Mouse (Mus musculus): Measurements from ENCODE around the gene Ssrp1. TPM values are rescaled to one million over a fixed set of nuclear protein-coding genes. Genes with fewer than 3 reads are reported as not detected.

The Ssrp1 gene
- polyA plus RNA-seq, 1 experiment from 2014 or later, result 271 TPM

- H3K4me2 ChIP-seq (ENCODE audit: low read depth, low read length), result no peak overlapping the region
- H3K36me3 ChIP-seq (ENCODE audit: control insufficient read depth, insufficient read depth, low read length), result no peaks in the 10 kb centered on the region
- WGBS, result 53% methylated on average over 2 of the region's 2 CpGs
- ATAC-seq (ENCODE audit: low read depth), result no peak
- no peaks in the 10 kb centered on the region for H3K9me3 ChIP-seq (ENCODE audit: control insufficient read depth, low read length)
- no peak overlapping the region for H3K9ac ChIP-seq (ENCODE audit: low read length)
- no peak overlapping the region for H3K4me3 ChIP-seq (ENCODE audit: low read length)
- no peaks in the 10 kb centered on the region for H3K27me3 ChIP-seq (ENCODE audit: control insufficient read depth, insufficient read depth, low read depth, low read length)
- peaks cover 6% of the 10 kb centered on the region for H3K4me1 ChIP-seq (replicated peaks; ENCODE audit: control insufficient read depth, insufficient read depth, low read length)
- no peak overlapping the region for H3K27ac ChIP-seq (ENCODE audit: low read length)
Measured at GRCm38 (mm10) chr2:85009212-85009611, 27.8 kb upstream of the Ssrp1 start.

GRCm38 (mm10) chr2:85011906-85012604 is 25.0 kb upstream of the Ssrp1 start:
- 0 out of 2 replicates have a peak overlapping the region, but pooled peaks have one; percentile 2 for H3K27ac ChIP-seq (ENCODE audit: low read length)
- H3K9me3 ChIP-seq (ENCODE audit: control insufficient read depth, low read length), result no peaks in the 10 kb centered on the region
- H3K36me3 ChIP-seq (ENCODE audit: control insufficient read depth, insufficient read depth, low read length), result no peaks in the 10 kb centered on the region
- H3K9ac ChIP-seq (ENCODE audit: low read length), result no peak overlapping the region
- no peak overlapping the region for H3K4me3 ChIP-seq (ENCODE audit: low read length)
- WGBS, result 28% methylated on average over 9 of the region's 9 CpGs
- no peak for ATAC-seq (ENCODE audit: low read depth)
- no peak overlapping the region for H3K4me2 ChIP-seq (ENCODE audit: low read depth, low read length)
- peaks cover 6% of the 10 kb centered on the region for H3K4me1 ChIP-seq (replicated peaks; ENCODE audit: control insufficient read depth, insufficient read depth, low read length)
- no peaks in the 10 kb centered on the region for H3K27me3 ChIP-seq (ENCODE audit: control insufficient read depth, insufficient read depth, low read depth, low read length)

DNA sequence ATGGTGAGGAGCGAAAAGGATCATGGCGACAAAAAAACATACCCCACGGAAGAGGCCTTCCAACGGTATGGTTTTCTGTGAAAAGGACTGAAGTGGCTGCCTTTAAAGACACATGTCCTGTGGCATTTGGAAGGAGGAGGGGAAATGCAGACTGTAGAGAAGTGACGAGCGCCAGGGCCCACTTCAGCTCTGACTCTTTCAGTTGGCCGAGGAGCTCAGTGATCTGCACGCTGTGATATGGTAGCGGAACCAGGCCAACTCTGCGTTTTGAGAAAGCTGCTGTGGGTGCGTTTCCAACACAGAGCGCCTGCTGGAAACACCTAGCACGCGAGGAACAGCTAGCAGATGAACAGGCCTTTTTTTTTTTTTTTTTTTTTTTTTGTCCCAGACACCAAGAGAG is 24.4 kb upstream of the Ssrp1 start:
- Histone ChIP-seq H3K9me3 (ENCODE audit: control insufficient read depth, low read length) (no peaks in the 10 kb centered on the region), H3K9ac (ENCODE audit: low read length) (no peak overlapping the region), H3K4me2 (ENCODE audit: low read depth, low read length) (no peak overlapping the region), H3K36me3 (ENCODE audit: control insufficient read depth, insufficient read depth, low read length) (no peaks in the 10 kb centered on the region), H3K4me3 (ENCODE audit: low read length) (no peak overlapping the region), H3K27me3 (ENCODE audit: control insufficient read depth, insufficient read depth, low read depth, low read length) (no peaks in the 10 kb centered on the region), H3K4me1 (replicated peaks; ENCODE audit: control insufficient read depth, insufficient read depth, low read length) (peaks cover 6% of the 10 kb centered on the region), H3K27ac (ENCODE audit: low read length) (no peak overlapping the region)
- 70% methylated on average over 14 of the region's 14 CpGs for WGBS
- no peak for ATAC-seq (ENCODE audit: low read depth)

DNA sequence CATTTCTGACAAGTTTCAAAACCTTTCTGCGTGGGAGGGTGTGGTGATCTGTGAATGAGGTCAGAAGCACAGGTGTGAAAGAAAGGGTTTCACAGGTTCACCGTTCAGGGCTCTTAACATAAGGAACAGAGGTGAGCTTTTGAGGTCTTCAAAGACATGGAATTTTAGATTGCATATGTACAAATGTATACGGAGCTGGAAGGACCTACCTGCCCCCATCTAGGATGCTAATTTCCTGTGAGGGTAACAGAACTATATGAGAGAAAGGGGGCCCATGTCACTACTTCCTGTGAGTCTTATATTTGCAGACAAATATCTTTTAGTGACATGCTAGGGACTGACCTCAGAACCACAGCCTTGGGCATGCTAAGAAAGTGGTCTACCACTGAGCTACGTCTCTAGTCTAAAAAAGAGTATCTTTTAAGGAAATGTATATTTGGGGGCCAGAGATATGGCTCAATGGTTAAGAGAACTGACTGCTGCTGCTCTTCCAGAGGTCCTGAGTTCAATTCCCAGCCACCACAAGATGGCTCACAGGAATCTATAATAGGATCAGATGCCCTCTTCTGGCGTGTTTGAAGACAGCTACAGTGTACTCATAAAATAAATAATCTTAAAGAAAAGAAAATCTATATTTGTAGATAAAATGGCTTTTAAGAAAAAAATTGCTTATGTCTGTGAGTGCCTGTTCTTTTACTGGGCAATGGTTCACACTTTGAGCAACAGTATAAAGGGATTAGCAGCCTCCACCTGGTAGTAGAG is 23.0 kb upstream of the Ssrp1 start:
- Histone ChIP-seq H3K36me3 (ENCODE audit: control insufficient read depth, insufficient read depth, low read length) (no peaks in the 10 kb centered on the region), H3K27me3 (ENCODE audit: control insufficient read depth, insufficient read depth, low read depth, low read length) (no peaks in the 10 kb centered on the region), H3K4me2 (ENCODE audit: low read depth, low read length) (no peak overlapping the region), H3K4me3 (ENCODE audit: low read length) (no peak overlapping the region), H3K27ac (ENCODE audit: low read length) (no peak overlapping the region), H3K9me3 (ENCODE audit: control insufficient read depth, low read length) (no peaks in the 10 kb centered on the region), H3K4me1 (replicated peaks; ENCODE audit: control insufficient read depth, insufficient read depth, low read length) (peaks cover 6% of the 10 kb centered on the region), H3K9ac (ENCODE audit: low read length) (no peak overlapping the region)
- WGBS, result 77% methylated on average over 5 of the region's 5 CpGs
- no peak for ATAC-seq (ENCODE audit: low read depth)

DNA sequence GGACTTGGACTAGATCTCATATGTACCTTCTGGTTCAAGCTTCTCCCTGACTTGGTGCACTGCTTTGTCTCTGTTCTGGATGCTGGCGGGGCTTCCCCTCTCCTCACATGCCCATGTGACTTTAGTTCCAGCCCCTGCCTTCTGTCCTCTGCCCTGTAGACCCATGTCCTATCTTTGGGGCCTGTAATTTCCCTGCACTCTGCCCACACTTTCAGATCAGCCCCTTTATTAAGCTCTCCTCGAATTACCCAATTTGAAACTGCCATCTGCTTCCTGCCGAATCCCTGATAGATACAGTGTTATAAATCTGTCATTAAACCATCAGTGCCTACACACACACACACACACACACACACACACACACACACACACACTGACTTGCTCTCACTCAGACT is 22.4 kb upstream of the Ssrp1 start:
- no peak overlapping the region for H3K4me3 ChIP-seq (ENCODE audit: low read length)
- H3K9me3 ChIP-seq (ENCODE audit: control insufficient read depth, low read length), result no peaks in the 10 kb centered on the region
- H3K27ac ChIP-seq (ENCODE audit: low read length), result no peak overlapping the region
- 45% methylated on average over 3 of the region's 3 CpGs for WGBS
- peaks cover 6% of the 10 kb centered on the region for H3K4me1 ChIP-seq (replicated peaks; ENCODE audit: control insufficient read depth, insufficient read depth, low read length)
- H3K27me3 ChIP-seq (ENCODE audit: control insufficient read depth, insufficient read depth, low read depth, low read length), result no peaks in the 10 kb centered on the region
- H3K4me2 ChIP-seq (ENCODE audit: low read depth, low read length), result no peak overlapping the region
- H3K9ac ChIP-seq (ENCODE audit: low read length), result no peak overlapping the region
- no peaks in the 10 kb centered on the region for H3K36me3 ChIP-seq (ENCODE audit: control insufficient read depth, insufficient read depth, low read length)
- ATAC-seq (ENCODE audit: low read depth), result no peak

- Histone ChIP-seq H3K4me2 (ENCODE audit: low read depth, low read length) (no peak overlapping the region), H3K36me3 (ENCODE audit: control insufficient read depth, insufficient read depth, low read length) (no peaks in the 10 kb centered on the region), H3K9me3 (ENCODE audit: control insufficient read depth, low read length) (no peaks in the 10 kb centered on the region), H3K4me3 (ENCODE audit: low read length) (no peak overlapping the region), H3K9ac (ENCODE audit: low read length) (no peak overlapping the region), H3K27me3 (ENCODE audit: control insufficient read depth, insufficient read depth, low read depth, low read length) (no peaks in the 10 kb centered on the region), H3K27ac (ENCODE audit: low read length) (no peak overlapping the region), H3K4me1 (replicated peaks; ENCODE audit: control insufficient read depth, insufficient read depth, low read length) (no peaks in the 10 kb centered on the region)
- 9% methylated on average over 4 of the region's 4 CpGs for WGBS
- ATAC-seq (ENCODE audit: low read depth), result no peak
Measured at GRCm38 (mm10) chr2:85022043-85022442, 15.0 kb upstream of the Ssrp1 start.

DNA sequence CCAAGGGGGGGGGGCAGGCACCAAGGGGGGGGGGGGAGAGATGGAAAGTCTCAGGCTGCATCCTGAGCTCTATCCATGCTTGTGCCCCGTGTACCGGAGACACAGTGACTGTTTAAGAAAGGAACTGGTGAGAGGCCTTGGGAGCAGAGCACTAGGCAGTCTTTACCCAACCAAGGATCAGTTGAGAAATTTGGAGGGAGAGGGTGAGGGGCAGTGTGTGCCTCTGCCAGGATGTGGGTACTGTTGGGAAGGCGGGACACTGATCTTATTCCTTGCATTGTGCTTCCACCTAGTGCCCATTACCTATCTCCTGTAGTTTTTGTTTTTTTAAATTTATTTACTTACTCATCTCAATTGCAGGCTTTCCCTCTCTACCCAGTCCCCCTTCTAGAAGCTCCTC is 10.9 kb upstream of the Ssrp1 start:
- no peak overlapping the region for H3K9ac ChIP-seq (ENCODE audit: low read length)
- ATAC-seq (ENCODE audit: low read depth), result no peak
- H3K4me1 ChIP-seq (replicated peaks; ENCODE audit: control insufficient read depth, insufficient read depth, low read length), result no peaks in the 10 kb centered on the region
- H3K4me3 ChIP-seq (ENCODE audit: low read length), result no peak overlapping the region
- no peaks in the 10 kb centered on the region for H3K36me3 ChIP-seq (ENCODE audit: control insufficient read depth, insufficient read depth, low read length)
- no peaks in the 10 kb centered on the region for H3K9me3 ChIP-seq (ENCODE audit: control insufficient read depth, low read length)
- H3K27ac ChIP-seq (ENCODE audit: low read length), result no peak overlapping the region
- no peak overlapping the region for H3K4me2 ChIP-seq (ENCODE audit: low read depth, low read length)
- no peaks in the 10 kb centered on the region for H3K27me3 ChIP-seq (ENCODE audit: control insufficient read depth, insufficient read depth, low read depth, low read length)
- WGBS, result 72% methylated on average over 3 of the region's 3 CpGs

- Histone ChIP-seq H3K36me3 (ENCODE audit: control insufficient read depth, insufficient read depth, low read length) (no peaks in the 10 kb centered on the region), H3K4me1 (replicated peaks; ENCODE audit: control insufficient read depth, insufficient read depth, low read length) (no peaks in the 10 kb centered on the region), H3K27ac (ENCODE audit: low read length) (no peak overlapping the region), H3K4me2 (ENCODE audit: low read depth, low read length) (no peak overlapping the region), H3K9me3 (ENCODE audit: control insufficient read depth, low read length) (no peaks in the 10 kb centered on the region), H3K27me3 (ENCODE audit: control insufficient read depth, insufficient read depth, low read depth, low read length) (no peaks in the 10 kb centered on the region), H3K9ac (ENCODE audit: low read length) (no peak overlapping the region), H3K4me3 (ENCODE audit: low read length) (no peak overlapping the region)
- 58% methylated on average over 5 of the region's 5 CpGs for WGBS
- no peak for ATAC-seq (ENCODE audit: low read depth)
Measured at GRCm38 (mm10) chr2:85027281-85027680, 9.8 kb upstream of the Ssrp1 start.

DNA sequence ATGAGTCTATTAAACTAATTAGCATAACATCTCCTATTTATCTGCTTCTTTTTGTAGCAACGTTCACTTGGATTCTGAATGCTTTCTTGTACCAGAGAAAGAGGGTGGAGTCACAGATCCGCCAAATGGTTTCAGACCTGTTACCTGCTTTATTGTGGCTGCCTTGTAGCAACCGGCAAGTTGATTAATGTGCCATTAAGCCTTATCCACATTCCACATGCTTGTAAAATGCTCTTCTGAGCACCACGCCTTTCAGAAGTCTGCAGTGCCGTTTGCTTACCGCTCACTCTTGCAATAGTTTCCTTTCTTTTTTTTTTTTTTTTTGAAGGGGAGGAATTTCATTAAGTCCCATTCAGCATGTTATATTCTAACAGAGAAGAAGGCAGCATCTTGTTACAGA is 7.1 kb upstream of the Ssrp1 start:
- Histone ChIP-seq H3K36me3 (ENCODE audit: control insufficient read depth, insufficient read depth, low read length) (no peaks in the 10 kb centered on the region), H3K9me3 (ENCODE audit: control insufficient read depth, low read length) (no peaks in the 10 kb centered on the region), H3K27me3 (ENCODE audit: control insufficient read depth, insufficient read depth, low read depth, low read length) (no peaks in the 10 kb centered on the region), H3K4me1 (replicated peaks; ENCODE audit: control insufficient read depth, insufficient read depth, low read length) (no peaks in the 10 kb centered on the region), H3K4me3 (ENCODE audit: low read length) (no peak overlapping the region), H3K27ac (ENCODE audit: low read length) (no peak overlapping the region), H3K9ac (ENCODE audit: low read length) (no peak overlapping the region), H3K4me2 (ENCODE audit: low read depth, low read length) (no peak overlapping the region)
- ATAC-seq (ENCODE audit: low read depth), result peak; percentile 32; the same call in 1 of the 2 replicates
- WGBS, result 41% methylated on average over 6 of the region's 6 CpGs

Data from lung, embryonic 16.5 days (tissue).